Comparison of ENCODE assay signal across 28 mouse cellular contexts in the genomic region with DNA sequence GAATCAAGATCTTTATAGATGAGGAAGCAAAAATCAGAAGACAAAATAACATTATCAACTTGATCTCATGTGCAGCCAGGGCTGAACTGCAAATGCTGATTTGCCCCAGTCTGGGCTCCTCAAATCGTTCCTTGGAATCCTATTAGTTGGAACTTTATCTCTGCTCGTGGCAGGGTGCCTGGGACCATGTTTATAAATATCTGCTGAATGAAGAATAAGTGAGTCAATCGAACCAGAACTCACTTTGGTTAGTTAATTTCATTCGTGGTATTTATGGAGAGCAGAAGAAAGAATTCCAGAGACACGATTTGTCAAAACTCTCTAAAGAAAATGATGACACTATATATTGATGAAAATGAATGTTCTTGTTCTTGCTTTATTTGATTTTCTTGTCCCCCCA. TPM values are rescaled to one million over a fixed set of nuclear protein-coding genes. Genes with fewer than 3 reads are reported as not detected.
"Had no signal": no experiment of that assay in that cellular context is flagged by ENCODE, and none has a peak within 500 bp of the region (broad histone marks: within the 10 kb centered on the region; RNA-seq: fewer than 3 reads in every experiment).

No protein-coding gene starts in this region.

- H3K4me3 ChIP-seq: gastrocnemius, adult 2 months; heart, embryonic 10.5 days; heart, embryonic 12.5 days; hindbrain, embryonic 10.5 days; hindbrain, embryonic 12.5 days; intestine, embryonic 15.5 days; left cerebral cortex, adult 2 months; limb, embryonic 10.5 days; limb, embryonic 12.5 days; liver, embryonic 13.5 days; liver, embryonic 15.5 days had no signal

- H3K27ac ChIP-seq: gastrocnemius, adult 2 months; heart, embryonic 10.5 days; hindbrain, embryonic 10.5 days; hindbrain, embryonic 12.5 days; hindbrain, embryonic 14.5 days; intestine, embryonic 15.5 days; left cerebral cortex, adult 2 months; limb, embryonic 10.5 days; limb, embryonic 12.5 days; liver, embryonic 13.5 days; liver, embryonic 15.5 days had no signal

- DNase-seq: gastrocnemius, adult 2 months; gastrocnemius, postnatal 10 days; gastrocnemius, postnatal 25 days; heart, adult 18-20 months; heart, postnatal 10 days; heart, postnatal 4 days; kidney, adult 18-20 months; kidney, adult 8-10 months; kidney, postnatal 10 days; kidney, postnatal 25 days; kidney, postnatal 4 days; liver; liver, embryonic 13.5 days had no signal

- ATAC-seq: hindbrain, embryonic 16.5 days; inflammation-experienced regulatory T-cells, adult 6 months; intestine, embryonic 15.5 days; intestine, postnatal 0 days had no signal

RNA-seq across cellular contexts. Expression of a gene that starts 48.1 kb away (rescaled TPM):
- total RNA-seq: granulocyte monocyte progenitor cell, adult 5-6 weeks; heart, adult 18-20 months; heart, postnatal 25 days had no signal
